Mouse (Mus musculus): ENCODE data around the gene Glis3.
A peak's percentile ranks its signal among the peaks of the same experiment; 100 is the strongest.

DNA sequence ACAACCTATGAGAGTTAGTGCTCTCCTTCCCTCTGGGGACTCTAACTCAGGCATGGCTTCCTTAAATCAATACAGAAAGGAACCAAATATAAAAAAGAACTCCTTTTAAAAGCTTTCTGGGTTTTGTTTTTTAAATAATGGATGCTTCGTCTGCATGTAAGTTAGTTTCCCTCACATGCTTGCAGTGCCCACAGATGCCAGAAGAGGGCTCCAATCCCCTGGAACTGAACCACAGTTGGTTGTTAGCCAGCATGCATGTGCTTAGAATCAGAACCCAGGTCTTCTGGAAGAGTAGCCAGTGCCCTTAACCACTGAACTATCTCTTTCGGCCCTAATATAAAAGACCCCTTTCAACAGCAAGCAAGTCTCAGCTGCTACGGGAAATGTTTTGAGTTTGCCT lies 132.9 kb downstream of the Glis3 start:
- TF ChIP-seq EP300 (optimal IDR thresholded peaks at IDR 0.05) (no peak), CTCF (IDR thresholded peaks at IDR 0.05; ENCODE audit: low read depth) (peak; percentile 63)

Measured in stomach, postnatal 0 days (tissue).